Mouse (Mus musculus): ENCODE data around the gene Cdc37. TPM values are rescaled to one million over a fixed set of nuclear protein-coding genes. Genes with fewer than 3 reads are reported as not detected.

Cdc37 gene
- polyA plus RNA-seq, 1 experiment from 2014 or later, result 334 TPM

DNA sequence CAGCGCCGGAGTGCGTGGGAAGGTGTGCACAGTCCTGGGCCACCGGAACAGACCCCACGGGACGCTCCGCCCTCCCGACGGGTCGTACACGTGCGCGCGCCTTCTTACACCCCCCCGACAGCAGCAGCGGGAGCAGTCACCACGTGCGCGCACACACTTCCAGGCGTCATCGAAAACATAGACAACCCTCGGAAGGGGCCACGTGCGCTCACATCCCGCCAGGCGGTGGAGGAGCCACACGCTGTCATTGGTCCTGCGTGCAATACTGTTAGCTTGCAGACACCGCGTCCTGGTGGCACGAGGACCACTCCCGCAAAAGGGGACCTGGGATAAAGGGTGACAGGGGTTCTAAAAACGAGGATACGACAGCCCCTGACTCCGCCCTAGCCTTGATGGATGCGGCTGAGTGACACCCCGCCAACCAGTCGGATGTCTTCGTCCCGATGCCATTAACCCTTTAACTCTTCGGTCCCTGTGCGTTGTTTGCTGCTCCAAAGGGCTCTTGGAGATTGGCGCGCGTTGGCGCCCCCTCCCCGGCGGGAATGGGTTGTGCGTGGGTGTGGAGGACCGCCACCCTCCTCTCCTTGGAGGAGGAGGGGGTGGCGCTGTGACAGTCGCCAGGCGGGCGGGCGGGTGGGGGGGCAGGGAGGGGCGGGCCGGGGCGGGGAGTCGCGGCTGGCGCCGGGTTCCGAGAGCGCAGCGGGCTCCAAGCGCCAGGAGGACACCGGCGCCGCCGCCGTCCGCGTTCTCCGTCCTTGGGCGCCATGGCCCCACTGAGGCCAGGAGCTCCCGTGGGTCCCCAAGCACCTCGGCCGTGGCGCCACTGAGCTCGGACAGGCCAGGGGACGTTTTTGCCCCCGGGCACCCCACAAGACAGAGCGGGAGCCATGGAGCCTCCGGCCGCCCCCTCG, 15.5 kb upstream of the Cdc37 start, which contains the start of gene Pde4a:
TSS of gene Pde4a (plus strand) at position 674 of the 911 bp plus-strand sequence.
- Histone ChIP-seq H3K9ac (ENCODE audit: low read depth, low read length) (peak within 1 kb of the TSS; percentile 63), H3K9me3 (ENCODE audit: control insufficient read depth, low read length) (no peaks in the 10 kb centered on the region), H3K27me3 (replicated peaks; ENCODE audit: control insufficient read depth, insufficient read depth, low read length) (peaks cover 50% of the 10 kb centered on the region), H3K27ac (ENCODE audit: low read depth, low read length) (0 out of 2 replicates have a peak within 1 kb of the TSS, but pooled peaks have one; percentile 76), H3K4me2 (peak within 1 kb of the TSS; percentile 97), H3K4me3 (ENCODE audit: low read depth, low read length) (peak within 1 kb of the TSS; percentile 59), H3K4me1 (replicated peaks; ENCODE audit: control insufficient read depth, insufficient read depth, low read length) (peaks cover 54% of the 10 kb centered on the region), H3K36me3 (ENCODE audit: control insufficient read depth, insufficient read depth, low read length) (no peaks in the 10 kb centered on the region)
- 1% methylated on average over 80 of the region's 86 CpGs for WGBS
- no peak for ATAC-seq (replicated peaks; ENCODE audit: low FRiP score)
- peak; percentile 56 for DNase-seq (ENCODE audit: low spot score)

DNA sequence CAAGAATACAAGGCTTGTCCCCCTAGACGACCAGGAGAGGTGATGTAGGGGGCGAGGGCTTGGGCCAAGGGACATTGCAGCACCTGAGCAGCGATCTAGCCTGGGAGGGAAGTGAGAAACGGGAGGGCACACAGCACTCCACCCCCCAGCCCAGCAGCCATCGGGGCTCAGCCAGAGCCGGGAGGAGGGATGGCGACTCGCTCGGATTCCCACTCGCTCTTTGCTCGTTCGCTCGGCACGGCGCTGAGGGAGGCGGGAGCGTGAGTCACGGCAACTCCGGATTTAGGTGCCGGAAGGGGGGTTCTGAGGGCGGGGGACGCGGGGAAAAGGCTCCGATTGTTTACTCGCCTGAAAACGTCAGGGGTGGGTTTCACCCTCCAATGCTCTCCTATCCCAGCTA, 14.3 kb upstream of the Cdc37 start:
- Histone ChIP-seq H3K4me3 (ENCODE audit: low read depth, low read length) (peak overlapping the region; percentile 25; the same call in 1 of the 2 replicates), H3K9me3 (ENCODE audit: control insufficient read depth, low read length) (no peaks in the 10 kb centered on the region), H3K4me1 (replicated peaks; ENCODE audit: control insufficient read depth, insufficient read depth, low read length) (peaks cover 52% of the 10 kb centered on the region), H3K27me3 (replicated peaks; ENCODE audit: control insufficient read depth, insufficient read depth, low read length) (peaks cover 50% of the 10 kb centered on the region), H3K4me2 (peak overlapping the region; percentile 54), H3K36me3 (ENCODE audit: control insufficient read depth, insufficient read depth, low read length) (no peaks in the 10 kb centered on the region), H3K27ac (ENCODE audit: low read depth, low read length) (no peak overlapping the region), H3K9ac (ENCODE audit: low read depth, low read length) (no peak overlapping the region)
- DNase-seq (ENCODE audit: low spot score) (no peak), ATAC-seq (replicated peaks; ENCODE audit: low FRiP score) (no peak)
- 2% methylated on average over 26 of the region's 26 CpGs for WGBS

DNA sequence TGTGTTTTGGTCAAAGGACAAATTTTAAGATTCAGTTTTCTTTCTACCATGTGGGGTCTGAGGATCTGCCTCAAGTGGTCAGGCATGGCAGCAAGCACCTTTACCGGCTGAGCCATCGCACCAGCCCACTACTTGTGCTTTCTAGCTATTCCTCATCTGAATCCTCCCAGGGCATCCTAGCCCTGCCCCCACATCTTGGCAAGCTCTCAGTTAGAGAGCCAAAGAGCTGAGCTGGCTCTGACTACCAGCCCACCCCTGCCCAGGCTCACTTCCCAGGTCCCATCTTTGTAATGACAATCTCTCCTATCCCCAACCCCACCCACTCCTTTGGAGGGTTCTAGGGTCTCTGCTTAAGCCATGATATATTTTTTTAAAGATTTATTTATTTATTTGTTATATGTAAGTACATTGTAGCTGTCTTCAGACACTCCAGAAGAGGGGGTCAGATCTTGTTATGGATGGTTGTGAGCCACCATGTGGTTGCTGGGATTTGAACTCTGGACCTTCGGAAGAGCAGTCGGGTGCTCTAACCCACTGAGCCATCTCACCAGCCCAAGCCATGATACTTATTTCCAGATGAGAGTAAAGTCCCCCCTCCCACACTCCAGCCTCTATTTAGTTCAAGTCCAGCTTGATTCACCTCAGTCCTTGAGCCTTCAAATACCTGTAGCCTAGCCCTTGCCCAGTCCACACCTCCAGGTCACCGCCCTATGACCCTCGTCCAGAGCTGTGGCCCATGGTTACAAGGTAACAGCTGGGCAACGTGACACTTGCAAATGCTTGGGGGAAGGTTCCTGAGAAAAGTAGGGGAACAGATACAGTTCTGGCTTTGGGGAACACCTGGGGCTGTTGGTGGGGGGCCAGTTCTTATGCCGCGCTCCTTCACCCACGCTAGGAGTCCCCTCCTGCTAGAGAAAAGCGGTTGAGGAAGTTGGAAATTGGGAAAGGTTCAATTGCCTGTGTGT, 13.6 kb upstream of the Cdc37 start:
- no peak overlapping the region for H3K9ac ChIP-seq (ENCODE audit: low read depth, low read length)
- DNase-seq (ENCODE audit: low spot score) (no peak), ATAC-seq (replicated peaks; ENCODE audit: low FRiP score) (no peak)
- peaks cover 50% of the 10 kb centered on the region for H3K27me3 ChIP-seq (replicated peaks; ENCODE audit: control insufficient read depth, insufficient read depth, low read length)
- 37% methylated on average over 11 of the region's 11 CpGs for WGBS
- no peak overlapping the region for H3K4me3 ChIP-seq (ENCODE audit: low read depth, low read length)
- H3K4me2 ChIP-seq, result peak overlapping the region; percentile 54
- peaks cover 45% of the 10 kb centered on the region for H3K4me1 ChIP-seq (replicated peaks; ENCODE audit: control insufficient read depth, insufficient read depth, low read length)
- no peak overlapping the region for H3K27ac ChIP-seq (ENCODE audit: low read depth, low read length)
- H3K36me3 ChIP-seq (ENCODE audit: control insufficient read depth, insufficient read depth, low read length), result no peaks in the 10 kb centered on the region
- H3K9me3 ChIP-seq (ENCODE audit: control insufficient read depth, low read length), result no peaks in the 10 kb centered on the region

DNA sequence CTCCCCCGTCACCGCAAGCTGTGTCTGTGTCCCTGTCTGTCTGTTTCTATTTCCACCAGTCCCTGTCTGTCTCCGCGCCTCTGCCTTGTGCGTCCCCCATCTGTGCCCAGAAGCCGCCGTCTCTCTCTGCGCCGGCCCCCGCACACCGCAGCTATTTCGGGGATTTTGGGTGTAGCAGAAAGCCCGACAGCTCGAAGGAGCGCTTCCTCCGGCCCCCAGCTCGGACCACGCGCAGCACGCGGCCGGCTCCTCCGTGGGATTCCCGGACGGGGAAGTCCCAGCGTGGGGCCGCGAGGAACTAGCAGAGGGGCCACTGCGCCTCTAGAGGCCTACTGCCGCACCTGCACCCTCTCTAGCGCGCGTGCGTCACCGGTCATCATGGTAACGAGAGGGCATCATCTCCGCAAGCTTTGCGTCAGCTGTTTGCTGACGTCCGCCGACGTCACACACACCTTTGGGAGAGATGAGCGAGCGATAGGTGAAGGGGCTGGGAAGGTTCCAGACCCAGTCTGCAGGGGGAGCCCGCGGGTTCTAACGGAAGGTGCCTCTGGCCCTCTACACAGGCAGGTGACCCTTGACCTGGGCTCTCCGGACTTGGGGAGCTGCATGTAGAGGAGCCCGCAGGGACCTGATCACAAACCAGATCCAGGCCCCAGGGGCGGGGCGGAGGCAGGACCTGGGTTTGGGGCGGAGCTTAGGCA, 11.6 kb upstream of the Cdc37 start:
- H3K36me3 ChIP-seq (ENCODE audit: control insufficient read depth, insufficient read depth, low read length), result no peaks in the 10 kb centered on the region
- H3K27me3 ChIP-seq (replicated peaks; ENCODE audit: control insufficient read depth, insufficient read depth, low read length), result peaks cover 43% of the 10 kb centered on the region
- WGBS, result under 1% methylated on average over 52 of the region's 52 CpGs
- peaks cover 30% of the 10 kb centered on the region for H3K4me1 ChIP-seq (replicated peaks; ENCODE audit: control insufficient read depth, insufficient read depth, low read length)
- peak overlapping the region; percentile 83 for H3K9ac ChIP-seq (ENCODE audit: low read depth, low read length)
- peak overlapping the region; percentile 69 for H3K4me2 ChIP-seq
- peak overlapping the region; percentile 6; the same call in 1 of the 2 replicates for H3K27ac ChIP-seq (ENCODE audit: low read depth, low read length)
- H3K9me3 ChIP-seq (ENCODE audit: control insufficient read depth, low read length), result no peaks in the 10 kb centered on the region
- peak overlapping the region; percentile 69 for H3K4me3 ChIP-seq (ENCODE audit: low read depth, low read length)
- peak; percentile 90 for DNase-seq (ENCODE audit: low spot score)
- peak; percentile 77 for ATAC-seq (replicated peaks; ENCODE audit: low FRiP score)

DNA sequence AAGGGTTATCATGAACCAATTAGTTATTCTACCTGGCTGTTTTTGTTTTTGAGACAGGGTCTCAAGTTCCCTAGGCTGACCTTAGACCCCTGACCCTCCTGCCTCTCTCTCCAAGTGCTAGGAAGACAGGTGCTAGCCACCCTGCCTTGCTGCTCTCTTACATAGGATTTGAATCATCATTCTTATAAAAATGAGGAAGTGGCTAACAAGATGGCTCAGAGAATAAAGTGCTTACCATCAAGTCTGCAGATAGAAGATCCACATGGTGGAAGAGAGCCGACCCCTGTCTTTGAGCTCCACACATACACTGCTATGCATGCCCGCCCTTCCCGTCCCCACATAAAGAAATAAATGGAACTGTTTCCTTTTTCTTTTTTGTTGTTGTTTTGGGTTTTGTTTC, 5.0 kb upstream of the Cdc37 start:
- Histone ChIP-seq H3K4me2 (no peak overlapping the region), H3K27ac (ENCODE audit: low read depth, low read length) (no peak overlapping the region), H3K4me1 (replicated peaks; ENCODE audit: control insufficient read depth, insufficient read depth, low read length) (peaks cover 17% of the 10 kb centered on the region), H3K36me3 (ENCODE audit: control insufficient read depth, insufficient read depth, low read length) (no peaks in the 10 kb centered on the region), H3K27me3 (replicated peaks; ENCODE audit: control insufficient read depth, insufficient read depth, low read length) (no peaks in the 10 kb centered on the region), H3K9me3 (ENCODE audit: control insufficient read depth, low read length) (no peaks in the 10 kb centered on the region), H3K9ac (ENCODE audit: low read depth, low read length) (no peak overlapping the region), H3K4me3 (ENCODE audit: low read depth, low read length) (no peak overlapping the region)
- 81% methylated on average over 3 of the region's 3 CpGs for WGBS
- DNase-seq (ENCODE audit: low spot score), result no peak
- ATAC-seq (replicated peaks; ENCODE audit: low FRiP score), result no peak

DNA sequence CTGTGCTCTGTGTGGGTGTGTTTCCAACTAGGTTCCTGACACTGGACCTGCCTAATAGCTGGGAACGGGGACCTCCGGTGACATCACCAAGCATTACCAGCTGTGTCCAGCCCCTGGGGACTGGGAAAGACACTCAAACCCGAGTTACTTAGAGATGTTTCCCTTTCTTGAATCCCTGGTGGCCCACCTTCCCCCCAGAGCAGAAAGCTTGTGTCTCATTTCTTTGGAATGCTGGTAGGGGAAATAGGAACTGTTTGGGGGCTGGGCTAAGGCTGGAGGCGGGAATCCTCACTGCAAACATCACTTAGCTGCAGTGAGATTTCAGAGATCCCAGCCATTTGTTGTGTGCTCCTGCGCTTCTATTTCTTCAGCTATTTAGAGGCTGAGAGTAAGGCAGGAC, 4.1 kb upstream of the Cdc37 start:
- 20% methylated on average over 5 of the region's 5 CpGs for WGBS
- H3K4me3 ChIP-seq (ENCODE audit: low read depth, low read length), result peak overlapping the region; percentile 48
- H3K9me3 ChIP-seq (ENCODE audit: control insufficient read depth, low read length), result no peaks in the 10 kb centered on the region
- no peaks in the 10 kb centered on the region for H3K36me3 ChIP-seq (ENCODE audit: control insufficient read depth, insufficient read depth, low read length)
- H3K4me1 ChIP-seq (replicated peaks; ENCODE audit: control insufficient read depth, insufficient read depth, low read length), result peaks cover 19% of the 10 kb centered on the region
- ATAC-seq (replicated peaks; ENCODE audit: low FRiP score), result no peak
- peak overlapping the region; percentile 55; the same call in 1 of the 2 replicates for H3K9ac ChIP-seq (ENCODE audit: low read depth, low read length)
- peak overlapping the region; percentile 13; the same call in 1 of the 2 replicates for H3K27ac ChIP-seq (ENCODE audit: low read depth, low read length)
- no peaks in the 10 kb centered on the region for H3K27me3 ChIP-seq (replicated peaks; ENCODE audit: control insufficient read depth, insufficient read depth, low read length)
- no peak for DNase-seq (ENCODE audit: low spot score)
- peak overlapping the region; percentile 80 for H3K4me2 ChIP-seq

DNA sequence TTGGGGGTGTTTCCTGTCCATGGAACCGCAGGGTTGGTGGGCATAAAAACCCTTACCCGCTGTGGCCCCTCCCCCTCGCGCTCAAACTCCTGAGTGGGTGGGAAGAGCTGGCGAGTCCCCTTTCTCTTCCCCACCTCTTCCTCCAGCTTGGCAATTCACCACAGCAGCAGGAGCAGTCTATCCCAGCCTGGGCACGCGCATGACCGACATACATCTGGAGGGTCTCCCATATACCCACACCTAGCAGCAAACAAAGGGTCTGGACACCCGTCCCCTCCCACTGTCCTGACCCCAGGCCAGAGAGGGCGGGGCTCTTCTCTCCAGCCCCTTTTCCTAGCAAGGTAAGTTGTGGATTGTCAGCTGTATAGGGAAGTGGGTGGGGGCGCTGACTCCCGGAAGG, 3.5 kb upstream of the Cdc37 start:
- peak overlapping the region; percentile 13; the same call in 1 of the 2 replicates for H3K27ac ChIP-seq (ENCODE audit: low read depth, low read length)
- no peaks in the 10 kb centered on the region for H3K9me3 ChIP-seq (ENCODE audit: control insufficient read depth, low read length)
- H3K4me1 ChIP-seq (replicated peaks; ENCODE audit: control insufficient read depth, insufficient read depth, low read length), result peaks cover 24% of the 10 kb centered on the region
- H3K27me3 ChIP-seq (replicated peaks; ENCODE audit: control insufficient read depth, insufficient read depth, low read length), result no peaks in the 10 kb centered on the region
- H3K36me3 ChIP-seq (ENCODE audit: control insufficient read depth, insufficient read depth, low read length), result no peaks in the 10 kb centered on the region
- WGBS, result 4% methylated on average over 12 of the region's 12 CpGs
- H3K4me2 ChIP-seq, result peak overlapping the region; percentile 80
- peak overlapping the region; percentile 55 for H3K9ac ChIP-seq (ENCODE audit: low read depth, low read length)
- peak overlapping the region; percentile 48 for H3K4me3 ChIP-seq (ENCODE audit: low read depth, low read length)
- DNase-seq (ENCODE audit: low spot score) (no peak), ATAC-seq (replicated peaks; ENCODE audit: low FRiP score) (no peak)

DNA sequence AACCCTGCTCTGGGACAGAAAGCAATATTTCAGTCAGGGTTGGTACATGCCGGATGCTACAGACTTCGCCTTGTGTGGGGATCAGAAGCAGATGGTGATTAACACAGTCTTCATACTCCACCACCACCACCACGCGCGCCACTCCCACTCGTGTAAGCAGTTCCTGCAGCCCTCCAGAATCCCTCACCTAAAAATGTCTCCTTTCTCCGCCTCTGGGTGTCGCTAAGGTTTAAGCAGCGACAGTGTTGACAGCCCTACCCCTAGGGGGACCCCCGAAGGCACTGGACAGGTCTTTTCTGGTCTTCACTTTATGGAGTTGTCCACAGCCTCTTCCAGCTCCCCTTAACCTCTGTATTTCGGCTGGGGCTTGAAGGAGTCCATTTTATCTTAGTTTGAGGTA, 2.9 kb upstream of the Cdc37 start:
- Histone ChIP-seq H3K4me1 (replicated peaks; ENCODE audit: control insufficient read depth, insufficient read depth, low read length) (peaks cover 30% of the 10 kb centered on the region), H3K27ac (ENCODE audit: low read depth, low read length) (no peak overlapping the region), H3K9ac (ENCODE audit: low read depth, low read length) (peak overlapping the region; percentile 55), H3K27me3 (replicated peaks; ENCODE audit: control insufficient read depth, insufficient read depth, low read length) (no peaks in the 10 kb centered on the region), H3K9me3 (ENCODE audit: control insufficient read depth, low read length) (no peaks in the 10 kb centered on the region), H3K36me3 (ENCODE audit: control insufficient read depth, insufficient read depth, low read length) (peaks cover 4% of the 10 kb centered on the region; the same call in 1 of the 2 replicates), H3K4me2 (peak overlapping the region; percentile 80), H3K4me3 (ENCODE audit: low read depth, low read length) (peak overlapping the region; percentile 48)
- 0 out of 2 replicates have a peak, but pooled peaks have one; percentile 15 for ATAC-seq (replicated peaks; ENCODE audit: low FRiP score)
- DNase-seq (ENCODE audit: low spot score), result peak; percentile 61
- WGBS, result 3% methylated on average over 11 of the region's 11 CpGs

All from liver, embryonic 11.5 days (tissue).